In genomic region chr8:95242826-95243571, GRCm38 (mm10) we compare ENCODE assay signal across 8 mouse cellular contexts. TPM values are rescaled to one million over a fixed set of nuclear protein-coding genes. Genes with fewer than 3 reads are reported as not detected.
A peak's percentile ranks its signal among the peaks of the same experiment; 100 is the strongest.
DNase-seq lines count a peak whose midpoint lies in the region; ATAC-seq and TF ChIP-seq lines count a peak whose summit lies in the region.

No protein-coding gene starts in this region.

- TF ChIP-seq POLR2A in kidney, adult 2 months (IDR thresholded peaks at IDR 0.05; ENCODE audit: low read depth, low read length): no peak

- ATAC-seq in embryonic facial prominence, embryonic 11.5 days (replicated peaks; ENCODE audit: insufficient number of reproducible peaks, low FRiP score, low TSS enrichment, low read depth): peak; percentile 70; the same call in 1 of the 2 replicates
- ATAC-seq in embryonic facial prominence, embryonic 14.5 days (ENCODE audit: low read depth): peak; percentile 77; the same call in 1 of the 2 replicates

- no peak overlapping the region for H3K9ac ChIP-seq in embryonic facial prominence, embryonic 11.5 days (replicated peaks; ENCODE audit: low read length)
- no peak overlapping the region for H3K9ac ChIP-seq in embryonic facial prominence, embryonic 14.5 days (ENCODE audit: low read depth, low read length)

- H3K36me3 ChIP-seq in embryonic facial prominence, embryonic 11.5 days (replicated peaks; ENCODE audit: control insufficient read depth, insufficient read depth, low read depth, low read length): no peaks in the 10 kb centered on the region
- H3K36me3 ChIP-seq in embryonic facial prominence, embryonic 10.5 days (replicated peaks): no peaks in the 10 kb centered on the region
- no peaks in the 10 kb centered on the region for H3K36me3 ChIP-seq in embryonic facial prominence, embryonic 14.5 days (ENCODE audit: control insufficient read depth, insufficient read depth, low read length)
- no peaks in the 10 kb centered on the region for H3K36me3 ChIP-seq in kidney, adult 2 months (ENCODE audit: control insufficient read depth, insufficient read depth, low read length)

- no peak overlapping the region for H3K4me2 ChIP-seq in embryonic facial prominence, embryonic 11.5 days (ENCODE audit: low read depth, low read length)
- no peak overlapping the region for H3K4me2 ChIP-seq in embryonic facial prominence, embryonic 14.5 days (ENCODE audit: low read depth, low read length)

- H3K27ac ChIP-seq in embryonic facial prominence, embryonic 11.5 days (replicated peaks; ENCODE audit: low read depth, low read length): no peak overlapping the region
- H3K27ac ChIP-seq in embryonic facial prominence, embryonic 10.5 days (replicated peaks): no peak overlapping the region
- H3K27ac ChIP-seq in embryonic facial prominence, embryonic 14.5 days (replicated peaks; ENCODE audit: low read depth, low read length): no peak overlapping the region
- H3K27ac ChIP-seq in kidney, adult 2 months (ENCODE audit: insufficient read depth, low read depth, low read length): no peak overlapping the region

- intact Hi-C loops in left cerebral cortex, postnatal 4 days (cut with DNase I): no loop called here

- no peaks in the 10 kb centered on the region for H3K27me3 ChIP-seq in embryonic facial prominence, embryonic 11.5 days (ENCODE audit: control insufficient read depth, insufficient read depth, low read length)
- H3K27me3 ChIP-seq in embryonic facial prominence, embryonic 10.5 days (replicated peaks; ENCODE audit: low read depth, poor library complexity, severe bottlenecking): no peaks in the 10 kb centered on the region
- no peaks in the 10 kb centered on the region for H3K27me3 ChIP-seq in embryonic facial prominence, embryonic 14.5 days (replicated peaks; ENCODE audit: control insufficient read depth, insufficient read depth, low read length)
- H3K27me3 ChIP-seq in kidney, adult 2 months (replicated peaks; ENCODE audit: control insufficient read depth, insufficient read depth, low read length): no peaks in the 10 kb centered on the region

- no peak for DNase-seq in embryonic facial prominence, embryonic 11.5 days (ENCODE audit: low spot score)
- DNase-seq in embryonic facial prominence, embryonic 10.5 days (ENCODE audit: low spot score): no peak
- DNase-seq in embryonic facial prominence, embryonic 14.5 days (ENCODE audit: low spot score): peak; percentile 45
- peak; percentile 75 for DNase-seq in kidney, adult 2 months
- peak; percentile 78 for DNase-seq in left cerebral cortex, postnatal 4 days
- peak; percentile 39 for DNase-seq in right cerebral cortex, postnatal 4 days
- no peak for DNase-seq in testis, postnatal 10 days (ENCODE audit: low spot score)
- DNase-seq in ovary, postnatal 10 days (ENCODE audit: low spot score): no peak

- H3K4me3 ChIP-seq in embryonic facial prominence, embryonic 11.5 days (ENCODE audit: low read depth, low read length): no peak overlapping the region
- no peak overlapping the region for H3K4me3 ChIP-seq in embryonic facial prominence, embryonic 10.5 days
- no peak overlapping the region for H3K4me3 ChIP-seq in embryonic facial prominence, embryonic 14.5 days (ENCODE audit: low read depth, low read length)
- H3K4me3 ChIP-seq in kidney, adult 2 months (ENCODE audit: insufficient read depth, low read depth, low read length): no peak overlapping the region

- H3K4me1 ChIP-seq in embryonic facial prominence, embryonic 11.5 days (ENCODE audit: control insufficient read depth, insufficient read depth, low read length): no peaks in the 10 kb centered on the region
- 0 out of 2 replicates have a peak, but pooled peaks cover 4% of the 10 kb centered on the region for H3K4me1 ChIP-seq in embryonic facial prominence, embryonic 10.5 days
- no peaks in the 10 kb centered on the region for H3K4me1 ChIP-seq in embryonic facial prominence, embryonic 14.5 days (ENCODE audit: control insufficient read depth, insufficient read depth, low read length)
- H3K4me1 ChIP-seq in kidney, adult 2 months (ENCODE audit: control insufficient read depth, insufficient read depth, low read length): 0 out of 2 replicates have a peak, but pooled peaks cover 2% of the 10 kb centered on the region

- H3K9me3 ChIP-seq in embryonic facial prominence, embryonic 11.5 days (replicated peaks; ENCODE audit: control insufficient read depth, low read length): no peaks in the 10 kb centered on the region
- no peaks in the 10 kb centered on the region for H3K9me3 ChIP-seq in embryonic facial prominence, embryonic 10.5 days
- no peaks in the 10 kb centered on the region for H3K9me3 ChIP-seq in embryonic facial prominence, embryonic 14.5 days (ENCODE audit: control insufficient read depth, low read length)

- no peak for TF ChIP-seq CTCF in kidney, adult 2 months (conservative IDR thresholded peaks at IDR 0.05; ENCODE audit: insufficient read depth, insufficient read length, low read depth, low read length)

- 62% methylated on average over 12 of the region's 12 CpGs for WGBS in embryonic facial prominence, embryonic 11.5 days
- 67% methylated on average over 12 of the region's 12 CpGs for WGBS in embryonic facial prominence, embryonic 10.5 days
- WGBS in embryonic facial prominence, embryonic 14.5 days: 60% methylated on average over 12 of the region's 12 CpGs
- 18% methylated on average over 12 of the region's 12 CpGs for WGBS in kidney, adult 2 months

RNA-seq across cellular contexts. Expression of gene Kifc3, which starts 40.4 kb away (rescaled TPM):
- polyA plus RNA-seq in embryonic facial prominence, embryonic 11.5 days (2014; fragmentation: Nextera tagmentation; extraction: Ambion mirVana): 3.9 and 4.9 TPM in 2 replicates
- 8.4 and 8.7 TPM in 2 replicates for polyA plus RNA-seq in embryonic facial prominence, embryonic 10.5 days (2016; fragmentation: Nextera tagmentation; extraction: Ambion mirVana)
- polyA plus RNA-seq in embryonic facial prominence, embryonic 14.5 days (2014; fragmentation: Nextera tagmentation; extraction: Ambion mirVana): 13.4 and 13.6 TPM in 2 replicates
- polyA plus RNA-seq in kidney, adult 2 months (2012; rRNA removed): 92.3 and 100 TPM in 2 replicates
- 10 to 100 TPM; 63.7 to 65.7 TPM for total RNA-seq in left cerebral cortex, postnatal 4 days (2021)

Comparison
In these comparisons a context has a peak if more than half of its experiments do, and no peak if none do; other contexts are left out.
1. DNase-seq: peak in embryonic facial prominence, embryonic 14.5 days (single experiment), kidney, adult 2 months (single experiment), left cerebral cortex, postnatal 4 days (single experiment) and right cerebral cortex, postnatal 4 days (single experiment); none in embryonic facial prominence, embryonic 11.5 days (single experiment), embryonic facial prominence, embryonic 10.5 days (single experiment), testis, postnatal 10 days (single experiment) and ovary, postnatal 10 days (single experiment).